Mouse (Mus musculus) ES-Bruce4 (cell line): ENCODE measurements around the gene Cntnap2.

ENCODE experiments used
- EP300 ChIP-seq: IDR thresholded peaks from 2 replicates; pipeline ENCODE4 v1.6.1; 2011; ENCODE audit warnings: low read depth, low read length; ENCODE audit not compliant: insufficient read depth
- POLR2A ChIP-seq: IDR thresholded peaks from one replicate; pipeline ENCODE4 v1.8.1; 2011; ENCODE audit warnings: low read length; ENCODE audit not compliant: insufficient read depth

DNA sequence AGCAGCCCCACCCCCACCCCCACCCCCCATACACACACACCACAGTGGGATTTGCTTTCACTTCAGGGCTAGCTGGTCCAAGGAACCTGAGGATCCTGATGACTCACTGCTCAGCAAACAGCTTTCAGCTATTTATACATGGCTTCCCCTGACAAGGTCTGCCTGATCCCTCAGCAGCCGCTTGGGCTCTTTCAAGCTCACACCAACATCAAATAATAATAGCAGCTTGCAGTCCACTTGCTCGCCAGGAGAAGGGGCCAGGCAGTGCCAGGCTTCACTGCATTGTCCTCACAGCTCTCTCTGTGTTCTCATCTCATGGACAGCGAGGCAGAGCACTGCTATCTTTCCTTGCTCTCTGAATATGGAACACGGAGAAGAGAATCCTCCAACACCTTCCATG lies 2273.9 kb downstream of the Cntnap2 start:
- TF ChIP-seq POLR2A: no peak
- no peak for TF ChIP-seq EP300
